Mouse (Mus musculus) midbrain, embryonic 14.5 days (tissue): Measurements from ENCODE around the gene Zfp750. TPM values are rescaled to one million over a fixed set of nuclear protein-coding genes. Genes with fewer than 3 reads are reported as not detected.

Experiments used
- ATAC-seq: fragments of 200-750 bp; cut with Nextera tagmentation; 2 replicates; pipeline ENCODE4 v1.8.0; 2017; ENCODE audit warnings: moderate number of reproducible peaks, moderate library complexity; ENCODE audit not compliant: low FRiP score, low TSS enrichment
- DNase-seq: peaks from one replicate; pipeline ENCODE4 v3.0.0-alpha.2; 2015
- H3K27ac ChIP-seq: fragments of 300-500 bp; sonication (generic); replicated peaks from 2 replicates; pipeline ENCODE4 v1.5.1; 2014; ENCODE audit warnings: mild to moderate bottlenecking, low read depth, low read length, moderate library complexity
- H3K27me3 ChIP-seq: fragments of 300-500 bp; sonication (generic); 2 replicates; pipeline ENCODE4 v1.6.1; 2014; ENCODE audit warnings: low read length, control low read depth, mixed read lengths; ENCODE audit not compliant: control insufficient read depth, insufficient read depth
- H3K36me3 ChIP-seq: fragments of 300-500 bp; sonication (generic); 2 replicates; pipeline ENCODE4 v1.6.1; 2014; ENCODE audit warnings: low read length, control low read depth; ENCODE audit not compliant: control insufficient read depth, insufficient read depth
- H3K4me1 ChIP-seq: fragments of 300-500 bp; sonication (generic); 2 replicates; pipeline ENCODE4 v1.6.1; 2014; ENCODE audit warnings: mild to moderate bottlenecking, antibody characterized with exemption, low read length, control low read depth; ENCODE audit not compliant: control insufficient read depth, insufficient read depth
- H3K4me2 ChIP-seq: fragments of 300-500 bp; sonication (generic); 2 replicates; pipeline ENCODE4 v1.6.1; 2014; ENCODE audit warnings: mild to moderate bottlenecking, low read length, moderate library complexity
- H3K4me3 ChIP-seq: fragments of 300-500 bp; sonication (generic); replicated peaks from 2 replicates; pipeline ENCODE4 v1.5.1; 2014; ENCODE audit warnings: low read depth, low read length
- H3K9ac ChIP-seq: fragments of 300-500 bp; sonication (generic); replicated peaks from 2 replicates; pipeline ENCODE4 v1.6.1; 2014; ENCODE audit warnings: mild to moderate bottlenecking, low read length, moderate library complexity
- H3K9me3 ChIP-seq: fragments of 300-500 bp; sonication (generic); 2 replicates; pipeline ENCODE4 v1.6.1; 2016; ENCODE audit warnings: low read length, control low read depth, mixed read lengths; ENCODE audit not compliant: control insufficient read depth
- WGBS: fragments of 180-500 bp; shearing (Covaris S2); extraction: QIAGEN DNeasy Blood & Tissue Kit; methylation state at CpG from one replicate; pipeline ENCODE4 v1.1.7; 2014; 5-methylcytosine and 5-hydroxymethylcytosine counted together
- polyA plus RNA-seq: library from polyadenylated mRNA; unstranded; fragments of >200 nt; fragmentation: Nextera tagmentation; extraction: Ambion mirVana; gene quantifications from 2 replicates; pipeline ENCODE4 v1.2.1, GENCODE M21; 2014

The Zfp750 gene
- polyA plus RNA-seq, 1 experiment from 2014 or later = 0.12 TPM

- ATAC-seq (no peak), DNase-seq (no peak)
- no peak overlapping the region for H3K27ac ChIP-seq
- no peak overlapping the region for H3K4me2 ChIP-seq
- WGBS = 93% methylated on average over 7 of the region's 7 CpGs
- no peaks in the 10 kb centered on the region for H3K36me3 ChIP-seq
- H3K9ac ChIP-seq = no peak overlapping the region
- no peaks in the 10 kb centered on the region for H3K27me3 ChIP-seq
- no peaks in the 10 kb centered on the region for H3K9me3 ChIP-seq
- H3K4me3 ChIP-seq = no peak overlapping the region
- no peaks in the 10 kb centered on the region for H3K4me1 ChIP-seq
These were observed 570 bp upstream of the Zfp750 start for GRCm38 (mm10) chr11:121519703-121520102.

GRCm38 (mm10) chr11:121517687-121518465 lies 1.3 kb downstream of the Zfp750 start:
- Histone ChIP-seq H3K4me3 (no peak overlapping the region), H3K9ac (no peak overlapping the region), H3K36me3 (no peaks in the 10 kb centered on the region), H3K4me2 (no peak overlapping the region), H3K27me3 (no peaks in the 10 kb centered on the region), H3K9me3 (no peaks in the 10 kb centered on the region), H3K4me1 (no peaks in the 10 kb centered on the region), H3K27ac (no peak overlapping the region)
- DNase-seq (no peak), ATAC-seq (no peak)
- 93% methylated on average over 17 of the region's 17 CpGs for WGBS

GRCm38 (mm10) chr11:121516906-121517305 lies 2.2 kb downstream of the Zfp750 start:
- H3K4me1 ChIP-seq = no peaks in the 10 kb centered on the region
- whole genome bisulfite sequencing = 86% methylated on average over 3 of the region's 3 CpGs

GRCm38 (mm10) chr11:121515996-121516395 lies 3.1 kb downstream of the Zfp750 start:
- no peaks in the 10 kb centered on the region for H3K4me1 ChIP-seq
- no peaks in the 10 kb centered on the region for H3K36me3 ChIP-seq
- no peaks in the 10 kb centered on the region for H3K27me3 ChIP-seq
- H3K4me3 ChIP-seq = no peak overlapping the region
- 87% methylated on average over 9 of the region's 9 CpGs for WGBS
- DNase-seq = no peak
- no peaks in the 10 kb centered on the region for H3K9me3 ChIP-seq
- no peak for ATAC-seq
- no peak overlapping the region for H3K9ac ChIP-seq
- H3K27ac ChIP-seq = no peak overlapping the region
- H3K4me2 ChIP-seq = no peak overlapping the region

More at GRCm38 (mm10) chr11:121516906-121517305, 2.2 kb downstream of the Zfp750 start:
- H3K9me3 ChIP-seq = no peaks in the 10 kb centered on the region
- no peak overlapping the region for H3K4me3 ChIP-seq
- no peak overlapping the region for H3K9ac ChIP-seq
- ATAC-seq = no peak
- no peak overlapping the region for H3K4me2 ChIP-seq
- no peaks in the 10 kb centered on the region for H3K36me3 ChIP-seq
- H3K27me3 ChIP-seq = no peaks in the 10 kb centered on the region
- H3K27ac ChIP-seq = no peak overlapping the region; the same call in 1 of the 2 replicates
- no peak for DNase-seq

- Histone ChIP-seq H3K36me3 (no peaks in the 10 kb centered on the region), H3K27me3 (no peaks in the 10 kb centered on the region), H3K4me1 (no peaks in the 10 kb centered on the region), H3K4me2 (no peak overlapping the region), H3K4me3 (no peak overlapping the region), H3K27ac (no peak overlapping the region), H3K9me3 (no peaks in the 10 kb centered on the region), H3K9ac (no peak overlapping the region)
- DNase-seq (no peak), ATAC-seq (no peak)
- 91% methylated on average over 8 of the region's 8 CpGs for WGBS
These were observed 6.1 kb downstream of the Zfp750 start for GRCm38 (mm10) chr11:121512896-121513572.

GRCm38 (mm10) chr11:121510512-121511246 lies 8.5 kb downstream of the Zfp750 start:
- WGBS = 80% methylated on average over 9 of the region's 9 CpGs
- Histone ChIP-seq H3K4me2 (no peak overlapping the region), H3K27ac (no peak overlapping the region), H3K36me3 (peaks cover 9% of the 10 kb centered on the region), H3K4me1 (no peaks in the 10 kb centered on the region), H3K27me3 (no peaks in the 10 kb centered on the region), H3K4me3 (no peak overlapping the region), H3K9ac (no peak overlapping the region), H3K9me3 (no peaks in the 10 kb centered on the region)
- DNase-seq (no peak), ATAC-seq (no peak)

- no peak for DNase-seq
- no peak overlapping the region for H3K4me2 ChIP-seq
- H3K4me3 ChIP-seq = no peak overlapping the region
- no peaks in the 10 kb centered on the region for H3K9me3 ChIP-seq
- ATAC-seq = no peak
- H3K4me1 ChIP-seq = no peaks in the 10 kb centered on the region
- no peak overlapping the region for H3K27ac ChIP-seq
- H3K36me3 ChIP-seq = peaks cover 21% of the 10 kb centered on the region
- no peaks in the 10 kb centered on the region for H3K27me3 ChIP-seq
- 90% methylated on average over 4 of the region's 4 CpGs for WGBS
- no peak overlapping the region for H3K9ac ChIP-seq
These were observed 10.7 kb downstream of the Zfp750 start for GRCm38 (mm10) chr11:121508478-121508877.

GRCm38 (mm10) chr11:121502000-121502860 lies 16.9 kb downstream of the Zfp750 start:
- Histone ChIP-seq H3K9ac (no peak overlapping the region), H3K9me3 (no peaks in the 10 kb centered on the region), H3K4me3 (no peak overlapping the region), H3K27me3 (no peaks in the 10 kb centered on the region), H3K4me1 (no peaks in the 10 kb centered on the region), H3K4me2 (no peak overlapping the region), H3K36me3 (peaks cover 72% of the 10 kb centered on the region), H3K27ac (no peak overlapping the region)
- WGBS = 87% methylated on average over 4 of the region's 4 CpGs
- DNase-seq = no peak
- no peak for ATAC-seq
